Mouse (Mus musculus) megakaryocyte, embryonic 14.5 days (primary cell): ENCODE data around the gene Cyfip1. TPM values are rescaled to one million over a fixed set of nuclear protein-coding genes. Genes with fewer than 3 reads are reported as not detected.

Experiments used
- H3K27me3 ChIP-seq: replicated peaks from 2 replicates; pipeline ENCODE3; 2012; ENCODE audit warnings: inconsistent platforms
- H3K36me3 ChIP-seq: replicated peaks from 2 replicates; pipeline ENCODE3; 2012; ENCODE audit warnings: low read length, inconsistent platforms, mixed read lengths
- H3K4me1 ChIP-seq: 2 replicates; pipeline ENCODE4 v1.6.1; 2012; ENCODE audit warnings: inconsistent platforms
- H3K4me3 ChIP-seq: replicated peaks from 2 replicates; pipeline ENCODE3; 2012; ENCODE audit warnings: moderate library complexity, mild to moderate bottlenecking, inconsistent platforms
- H3K9me3 ChIP-seq: 2 replicates; pipeline ENCODE4 v1.6.1; 2012; ENCODE audit warnings: inconsistent platforms
- FLI1 ChIP-seq: IDR thresholded peaks from 2 replicates; pipeline ENCODE4 v1.6.1; 2012; ENCODE audit warnings: low read length, inconsistent platforms, mixed read lengths
- GATA1 ChIP-seq: IDR thresholded peaks from 3 replicates; pipeline ENCODE4 v1.6.1; 2012; ENCODE audit warnings: mixed read lengths, low read length, inconsistent platforms, borderline replicate concordance
- polyA plus RNA-seq: library from polyadenylated mRNA; stranded (reverse); fragments of >175 nt; gene quantifications from 2 replicates; pipeline ENCODE4 v1.2.3, GENCODE M21; 2012; ENCODE audit warnings: low replicate concordance; ENCODE audit not compliant: insufficient read depth

Gene Cyfip1
- polyA plus RNA-seq, 1 experiment, result 10.6 TPM

DNA sequence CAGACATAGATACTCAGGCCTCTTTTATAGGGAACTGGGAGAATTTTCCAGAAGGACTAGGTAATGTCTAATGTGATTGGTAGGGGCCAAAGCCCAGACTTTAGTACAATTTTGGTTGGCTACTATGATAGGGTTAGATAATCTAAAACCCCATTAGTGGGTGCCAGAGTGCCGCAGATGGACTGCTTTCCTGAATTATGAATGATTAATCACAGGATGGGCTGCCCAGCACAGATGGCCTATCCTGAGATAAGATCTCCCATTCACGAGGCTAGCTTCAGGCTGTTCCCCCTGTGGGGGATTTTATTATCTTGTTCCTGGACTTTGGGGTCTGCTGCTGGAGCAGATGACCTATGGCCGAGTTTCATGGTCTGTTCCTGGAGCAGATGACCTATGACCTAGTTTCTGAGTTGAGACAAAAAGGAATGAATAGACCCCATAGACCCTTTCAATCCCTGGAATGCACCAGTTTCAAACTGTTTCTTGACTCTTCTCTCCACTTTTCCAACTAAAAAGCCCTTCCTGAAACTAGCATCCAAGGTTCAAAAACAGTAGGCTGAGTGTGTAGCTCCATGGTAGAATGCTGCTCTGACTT is 125.4 kb downstream of the Cyfip1 start:
- no peaks in the 10 kb centered on the region for H3K9me3 ChIP-seq
- no peaks in the 10 kb centered on the region for H3K36me3 ChIP-seq
- peaks cover 53% of the 10 kb centered on the region for H3K4me1 ChIP-seq
- no peak overlapping the region for H3K4me3 ChIP-seq
- no peaks in the 10 kb centered on the region for H3K27me3 ChIP-seq
- no peak for TF ChIP-seq FLI1

DNA sequence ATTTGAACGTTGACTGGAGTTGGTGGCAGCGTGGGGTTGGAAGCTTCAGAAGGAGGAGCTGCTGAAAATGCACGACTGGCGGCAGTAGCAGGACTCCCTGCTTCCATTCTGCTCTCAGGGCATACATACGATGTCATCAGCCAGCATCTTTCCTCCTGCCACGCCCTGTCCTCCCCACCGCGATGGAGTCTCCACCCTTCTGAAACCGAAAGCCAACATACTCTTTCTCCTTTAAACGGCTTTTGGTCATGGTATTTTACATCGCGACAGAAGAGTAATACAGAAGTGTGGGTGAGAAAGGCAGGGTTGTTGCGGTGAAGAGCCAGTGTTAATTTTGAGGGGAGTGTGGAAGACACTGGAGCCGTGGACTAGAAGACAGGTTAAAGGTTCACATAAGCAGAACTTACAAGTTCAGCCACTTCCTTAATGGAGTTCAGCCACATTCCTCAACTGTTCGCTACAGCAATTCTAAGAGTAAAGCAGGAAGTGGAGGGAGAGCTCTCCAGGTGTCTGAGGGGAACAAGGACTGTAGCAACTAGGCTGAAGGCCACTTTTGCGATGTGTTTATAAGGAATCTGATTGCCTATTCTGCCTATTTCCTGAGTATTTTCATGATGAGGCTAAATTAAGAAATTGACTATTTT is 126.8 kb downstream of the Cyfip1 start:
- no peaks in the 10 kb centered on the region for H3K27me3 ChIP-seq
- TF ChIP-seq GATA1 (no peak), FLI1 (no peak)
- H3K9me3 ChIP-seq, result no peaks in the 10 kb centered on the region
- peak overlapping the region; percentile 91 for H3K4me3 ChIP-seq
- no peaks in the 10 kb centered on the region for H3K36me3 ChIP-seq
- H3K4me1 ChIP-seq, result peaks cover 46% of the 10 kb centered on the region

DNA sequence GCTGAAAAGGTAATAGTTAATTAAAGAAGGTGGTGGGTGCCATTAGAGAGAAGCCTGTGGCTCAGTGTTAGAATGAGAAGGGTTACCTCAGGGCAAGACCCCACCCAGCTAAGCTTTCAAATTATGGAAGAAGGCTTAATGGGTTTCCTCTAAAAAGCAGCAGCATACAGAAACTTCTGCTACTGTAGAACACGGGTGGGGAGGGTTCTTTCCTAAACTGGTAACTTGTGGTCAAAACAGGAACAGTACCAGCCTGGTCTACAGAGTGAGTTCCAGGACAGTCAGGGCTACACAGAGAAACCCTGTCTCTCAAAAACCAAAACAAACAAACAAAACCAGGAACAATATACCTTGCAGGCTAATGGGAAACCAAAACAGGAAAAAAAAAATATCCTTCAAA is 127.9 kb downstream of the Cyfip1 start:
- no peaks in the 10 kb centered on the region for H3K27me3 ChIP-seq
- H3K9me3 ChIP-seq, result peaks cover 4% of the 10 kb centered on the region; the same call in 1 of the 2 replicates
- peaks cover 36% of the 10 kb centered on the region for H3K4me1 ChIP-seq
- no peak for TF ChIP-seq FLI1
- TF ChIP-seq GATA1, result no peak
- H3K4me3 ChIP-seq, result peak overlapping the region; percentile 2
- H3K36me3 ChIP-seq, result peaks cover 7% of the 10 kb centered on the region

DNA sequence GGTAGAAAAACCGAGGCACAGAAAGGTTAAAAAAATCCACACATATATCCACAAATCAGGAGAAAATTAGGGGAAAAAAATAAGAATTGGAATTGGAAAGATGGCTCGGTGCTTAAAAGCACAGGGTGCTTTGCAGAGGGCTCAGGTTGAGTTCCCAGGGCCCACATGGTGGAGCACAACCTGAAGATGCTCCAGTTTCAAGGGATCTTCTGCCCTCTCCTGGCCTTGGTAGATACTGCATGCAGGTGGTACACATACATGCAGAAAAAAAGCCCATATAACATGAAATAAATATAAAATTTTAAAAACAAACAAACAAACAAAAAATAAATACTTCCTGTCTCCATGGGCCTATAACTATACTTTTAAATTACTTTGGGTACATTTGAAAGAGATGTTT is 132.9 kb downstream of the Cyfip1 start:
- no peak overlapping the region for H3K4me3 ChIP-seq
- no peak for TF ChIP-seq GATA1
- no peak for TF ChIP-seq FLI1
- peaks cover 19% of the 10 kb centered on the region for H3K36me3 ChIP-seq
- H3K27me3 ChIP-seq, result no peaks in the 10 kb centered on the region
- peaks cover 5% of the 10 kb centered on the region for H3K4me1 ChIP-seq
- peaks cover 4% of the 10 kb centered on the region; the same call in 1 of the 2 replicates for H3K9me3 ChIP-seq

DNA sequence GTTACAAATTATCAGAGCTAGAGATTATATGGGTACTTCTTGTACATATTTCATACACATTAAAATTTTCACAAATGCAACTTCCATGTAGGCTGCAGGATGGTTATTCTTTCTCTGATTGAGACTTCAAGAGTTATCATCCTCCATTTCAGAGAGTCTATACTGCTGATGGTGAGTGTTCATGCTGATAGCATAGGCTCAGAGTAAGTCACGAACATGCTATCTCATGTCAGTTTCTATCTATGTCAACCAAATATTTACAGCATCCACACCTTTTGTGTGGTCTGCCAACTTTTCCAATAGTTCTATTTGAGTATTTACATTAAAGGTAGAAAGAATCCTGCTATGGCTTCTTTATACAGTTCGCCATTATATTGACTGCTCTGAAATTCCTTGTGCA is 140.0 kb downstream of the Cyfip1 start:
- TF ChIP-seq FLI1, result no peak
- TF ChIP-seq GATA1, result no peak
- Histone ChIP-seq H3K4me1 (peaks cover 17% of the 10 kb centered on the region), H3K36me3 (peaks cover 34% of the 10 kb centered on the region)

More for the DNA sequence above, 140.0 kb downstream of the Cyfip1 start:
- Histone ChIP-seq H3K9me3 (no peaks in the 10 kb centered on the region), H3K4me3 (no peak overlapping the region), H3K27me3 (no peaks in the 10 kb centered on the region)

Other genes starting within 250 kb of the Cyfip1 start
- 0.13 TPM in 1 of 2 replicates, not detected in the other for gene Siglech, start 73.6 kb upstream of the Cyfip1 start, polyA plus RNA-seq
- 0.48 TPM in 1 of 2 replicates, not detected in the other for gene Tubgcp5, start 47.6 kb upstream of the Cyfip1 start, polyA plus RNA-seq
- gene Nipa2, start 120.7 kb downstream of the Cyfip1 start, polyA plus RNA-seq, result 1.4 and 3.8 TPM in 2 replicates
- gene Nipa1, start 178.2 kb downstream of the Cyfip1 start, polyA plus RNA-seq, result 0.86 TPM in 1 of 2 replicates, not detected in the other
- 0.45 and 0.82 TPM in 2 replicates for gene Herc2, start 208.5 kb downstream of the Cyfip1 start, polyA plus RNA-seq